Mouse (Mus musculus) forebrain, embryonic 11.5 days (tissue): ENCODE measurements at regions not wholly inside any gene's neighbourhood (a gene's known extent, or its start where the extent isn't known, plus 50 kb on each side); places are given as distances from the start of the nearest gene placed in this dataset.
A peak's percentile ranks its signal among the peaks of the same experiment; 100 is the strongest.

ENCODE experiments used
- ATAC-seq: fragments of 200-750 bp; cut with Nextera tagmentation; replicated peaks from 2 replicates; pipeline ENCODE4 v1.8.0; 2017; ENCODE audit warnings: moderate TSS enrichment; ENCODE audit not compliant: low FRiP score
- DNase-seq: peaks from one replicate; pipeline ENCODE4 v3.0.0-alpha.2; 2017; ENCODE audit warnings: low spot score
- H3K27ac ChIP-seq: fragments of 300-500 bp; sonication (generic); 2 replicates; pipeline ENCODE4 v1.5.1; 2014; ENCODE audit warnings: low read depth, low read length
- H3K27me3 ChIP-seq: fragments of 300-500 bp; sonication (generic); 2 replicates; pipeline ENCODE4 v1.6.1; 2014; ENCODE audit warnings: mild to moderate bottlenecking, low read length, mixed read lengths; ENCODE audit not compliant: control insufficient read depth, insufficient read depth
- H3K36me3 ChIP-seq: fragments of 300-500 bp; sonication (generic); 2 replicates; pipeline ENCODE4 v1.6.1; 2014; ENCODE audit warnings: mild to moderate bottlenecking, low read length, moderate library complexity, mixed read lengths; ENCODE audit not compliant: control insufficient read depth, insufficient read depth
- H3K4me1 ChIP-seq: fragments of 300-500 bp; sonication (generic); replicated peaks from 2 replicates; pipeline ENCODE4 v1.6.1; 2014; ENCODE audit warnings: low read length, mixed read lengths; ENCODE audit not compliant: control insufficient read depth, insufficient read depth
- H3K4me2 ChIP-seq: fragments of 300-500 bp; sonication (generic); 2 replicates; pipeline ENCODE4 v1.6.1; 2014; ENCODE audit warnings: low read depth, mild to moderate bottlenecking, low read length, moderate library complexity, mixed read lengths; ENCODE audit not compliant: severe bottlenecking
- H3K4me3 ChIP-seq: fragments of 300-500 bp; sonication (generic); 2 replicates; pipeline ENCODE4 v1.5.1; 2014; ENCODE audit warnings: low read depth, low read length
- H3K9ac ChIP-seq: fragments of 300-500 bp; sonication (generic); 2 replicates; pipeline ENCODE4 v1.6.1; 2014; ENCODE audit warnings: low read length
- H3K9me3 ChIP-seq: fragments of 300-500 bp; sonication (generic); 2 replicates; pipeline ENCODE4 v1.6.1; 2016; ENCODE audit warnings: low read length, mixed read lengths; ENCODE audit not compliant: control insufficient read depth
- WGBS: fragments of 180-500 bp; shearing (Covaris S2); extraction: QIAGEN DNeasy Blood & Tissue Kit; methylation state at CpG from one replicate; pipeline ENCODE4 v1.1.7; 2014; 5-methylcytosine and 5-hydroxymethylcytosine counted together

GRCm38 (mm10) chr2:21970774-21971406 lies 256.4 kb upstream of the Myo3a start:
- Histone ChIP-seq H3K36me3 (no peaks in the 10 kb centered on the region), H3K4me3 (no peak overlapping the region), H3K27me3 (no peaks in the 10 kb centered on the region), H3K27ac (no peak overlapping the region), H3K9ac (no peak overlapping the region), H3K4me1 (no peaks in the 10 kb centered on the region), H3K4me2 (no peak overlapping the region), H3K9me3 (no peaks in the 10 kb centered on the region)
- ATAC-seq (no peak), DNase-seq (no peak)
- 94% methylated on average over 1 of the region's 1 CpGs for WGBS

GRCm38 (mm10) chr2:21974599-21974998 lies 252.7 kb upstream of the Myo3a start:
- Histone ChIP-seq H3K27me3 (no peaks in the 10 kb centered on the region), H3K4me1 (no peaks in the 10 kb centered on the region), H3K9me3 (no peaks in the 10 kb centered on the region), H3K27ac (no peak overlapping the region), H3K4me2 (no peak overlapping the region), H3K36me3 (no peaks in the 10 kb centered on the region), H3K9ac (no peak overlapping the region), H3K4me3 (no peak overlapping the region)
- DNase-seq: no peak
- 88% methylated on average over 3 of the region's 3 CpGs for WGBS
- no peak for ATAC-seq

- ATAC-seq (no peak), DNase-seq (no peak)
- Histone ChIP-seq H3K4me3 (no peak overlapping the region), H3K27me3 (no peaks in the 10 kb centered on the region), H3K9me3 (no peaks in the 10 kb centered on the region), H3K27ac (no peak overlapping the region), H3K36me3 (no peaks in the 10 kb centered on the region), H3K4me2 (no peak overlapping the region), H3K4me1 (no peaks in the 10 kb centered on the region), H3K9ac (no peak overlapping the region)
- WGBS: 51% methylated on average over 1 of the region's 1 CpGs
Measured at GRCm38 (mm10) chr2:21975547-21975946, 251.8 kb upstream of the Myo3a start.

- no peak overlapping the region for H3K4me2 ChIP-seq
- ATAC-seq (no peak), DNase-seq (no peak)
- H3K4me3 ChIP-seq: no peak overlapping the region
- H3K27me3 ChIP-seq: no peaks in the 10 kb centered on the region
- no peak overlapping the region for H3K27ac ChIP-seq
- no peaks in the 10 kb centered on the region for H3K9me3 ChIP-seq
- H3K9ac ChIP-seq: no peak overlapping the region
- H3K36me3 ChIP-seq: no peaks in the 10 kb centered on the region
- no peaks in the 10 kb centered on the region for H3K4me1 ChIP-seq
Measured at GRCm38 (mm10) chr2:21976337-21976736, 251.0 kb upstream of the Myo3a start.

GRCm38 (mm10) chr2:21976831-21977230 lies 250.5 kb upstream of the Myo3a start:
- H3K9ac ChIP-seq: no peak overlapping the region
- no peak overlapping the region for H3K4me2 ChIP-seq
- H3K9me3 ChIP-seq: no peaks in the 10 kb centered on the region
- DNase-seq: no peak
- H3K4me1 ChIP-seq: no peaks in the 10 kb centered on the region
- no peak overlapping the region for H3K4me3 ChIP-seq
- no peak for ATAC-seq
- no peaks in the 10 kb centered on the region for H3K36me3 ChIP-seq
- H3K27me3 ChIP-seq: no peaks in the 10 kb centered on the region
- WGBS: 92% methylated on average over 2 of the region's 2 CpGs
- H3K27ac ChIP-seq: no peak overlapping the region

- Histone ChIP-seq H3K4me3 (no peak overlapping the region), H3K27ac (no peak overlapping the region), H3K4me1 (no peaks in the 10 kb centered on the region), H3K9me3 (no peaks in the 10 kb centered on the region), H3K27me3 (no peaks in the 10 kb centered on the region), H3K4me2 (no peak overlapping the region), H3K9ac (no peak overlapping the region), H3K36me3 (no peaks in the 10 kb centered on the region)
- DNase-seq: no peak
- no peak for ATAC-seq
- 87% methylated on average over 9 of the region's 9 CpGs for WGBS
Measured at GRCm38 (mm10) chr2:21980177-21980576, 247.1 kb upstream of the Myo3a start.

- DNase-seq: no peak
- H3K27me3 ChIP-seq: no peaks in the 10 kb centered on the region
- H3K9me3 ChIP-seq: no peaks in the 10 kb centered on the region
- H3K36me3 ChIP-seq: no peaks in the 10 kb centered on the region
- no peak overlapping the region for H3K27ac ChIP-seq
- no peak overlapping the region for H3K9ac ChIP-seq
- 82% methylated on average over 2 of the region's 2 CpGs for WGBS
- H3K4me1 ChIP-seq: no peaks in the 10 kb centered on the region
- no peak overlapping the region for H3K4me3 ChIP-seq
- no peak for ATAC-seq
- H3K4me2 ChIP-seq: no peak overlapping the region
Measured at GRCm38 (mm10) chr2:22024438-22024837, 202.9 kb upstream of the Myo3a start.

- no peaks in the 10 kb centered on the region for H3K36me3 ChIP-seq
- ATAC-seq (no peak), DNase-seq (no peak)
- H3K4me3 ChIP-seq: no peak overlapping the region
- no peak overlapping the region for H3K4me2 ChIP-seq
- 88% methylated on average over 1 of the region's 1 CpGs for WGBS
- no peaks in the 10 kb centered on the region for H3K9me3 ChIP-seq
- no peak overlapping the region for H3K9ac ChIP-seq
- H3K27ac ChIP-seq: no peak overlapping the region
- H3K27me3 ChIP-seq: no peaks in the 10 kb centered on the region
- no peaks in the 10 kb centered on the region for H3K4me1 ChIP-seq
Measured at GRCm38 (mm10) chr2:22026794-22027193, 200.5 kb upstream of the Myo3a start.

- WGBS: 80% methylated on average over 1 of the region's 1 CpGs
- ATAC-seq: 0 out of 2 replicates have a peak, but pooled peaks have one; percentile 35
Measured at GRCm38 (mm10) chr2:22028569-22028968, 198.7 kb upstream of the Myo3a start.

More at GRCm38 (mm10) chr2:22028569-22028968, 198.7 kb upstream of the Myo3a start:
- Histone ChIP-seq H3K27ac (peak overlapping the region; percentile 78), H3K27me3 (no peaks in the 10 kb centered on the region), H3K9ac (no peak overlapping the region), H3K4me1 (no peaks in the 10 kb centered on the region), H3K9me3 (no peaks in the 10 kb centered on the region), H3K4me2 (no peak overlapping the region), H3K4me3 (no peak overlapping the region), H3K36me3 (no peaks in the 10 kb centered on the region)
- no peak for DNase-seq
